Mouse (Mus musculus) layer of hippocampus, adult 18-20 months (tissue): ENCODE measurements at regions not wholly inside any gene's neighbourhood (a gene's known extent, or its start where the extent isn't known, plus 50 kb on each side); places are given as distances from the start of the nearest gene placed in this dataset.

Experiments
- DNase-seq, 2 experiments: peaks; one replicate each; pipeline ENCODE4 v3.0.0; 2022; ENCODE audit warnings: low spot score in 2 of 2

DNA sequence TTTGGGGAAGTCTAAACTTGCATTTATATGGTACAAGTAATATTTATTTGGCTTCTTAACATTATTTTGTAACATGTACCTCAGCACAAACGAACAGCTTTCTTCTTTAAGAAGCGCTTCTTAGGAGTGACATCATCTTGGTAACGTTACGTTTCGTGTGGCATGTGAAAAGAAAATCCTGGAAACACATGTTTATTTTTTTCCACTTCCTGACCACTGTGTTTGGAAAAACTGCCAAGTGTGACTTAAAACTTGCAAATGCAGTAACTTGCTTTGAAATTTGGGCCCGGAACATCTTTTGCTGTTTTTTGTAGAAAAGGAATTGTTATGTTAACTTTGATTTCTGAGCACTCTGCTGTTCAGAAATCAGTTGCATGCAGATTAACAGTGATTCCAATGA is 88.6 kb upstream of the Zeb2 start:
- DNase-seq = no peak

DNA sequence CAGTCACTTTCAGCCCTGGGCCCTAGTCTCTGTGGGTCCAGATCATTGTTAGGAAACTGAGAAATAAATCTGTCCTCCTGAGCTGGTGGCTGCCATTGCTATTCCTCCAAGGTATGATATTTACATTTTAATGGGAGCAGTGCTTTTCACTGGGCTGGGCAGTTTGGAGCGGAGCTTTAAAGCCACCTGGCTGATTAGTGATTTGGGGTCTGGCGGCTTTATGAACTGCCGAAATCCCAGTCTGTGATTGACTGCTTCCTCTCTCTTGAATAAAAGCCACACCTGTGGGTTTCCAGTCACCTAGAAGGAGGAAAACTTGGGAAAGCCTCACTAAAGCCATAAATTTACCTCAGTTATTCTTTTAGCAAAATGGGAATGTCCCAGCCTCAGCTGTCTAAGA is 88.0 kb upstream of the Zeb2 start:
- DNase-seq = no peak

DNA sequence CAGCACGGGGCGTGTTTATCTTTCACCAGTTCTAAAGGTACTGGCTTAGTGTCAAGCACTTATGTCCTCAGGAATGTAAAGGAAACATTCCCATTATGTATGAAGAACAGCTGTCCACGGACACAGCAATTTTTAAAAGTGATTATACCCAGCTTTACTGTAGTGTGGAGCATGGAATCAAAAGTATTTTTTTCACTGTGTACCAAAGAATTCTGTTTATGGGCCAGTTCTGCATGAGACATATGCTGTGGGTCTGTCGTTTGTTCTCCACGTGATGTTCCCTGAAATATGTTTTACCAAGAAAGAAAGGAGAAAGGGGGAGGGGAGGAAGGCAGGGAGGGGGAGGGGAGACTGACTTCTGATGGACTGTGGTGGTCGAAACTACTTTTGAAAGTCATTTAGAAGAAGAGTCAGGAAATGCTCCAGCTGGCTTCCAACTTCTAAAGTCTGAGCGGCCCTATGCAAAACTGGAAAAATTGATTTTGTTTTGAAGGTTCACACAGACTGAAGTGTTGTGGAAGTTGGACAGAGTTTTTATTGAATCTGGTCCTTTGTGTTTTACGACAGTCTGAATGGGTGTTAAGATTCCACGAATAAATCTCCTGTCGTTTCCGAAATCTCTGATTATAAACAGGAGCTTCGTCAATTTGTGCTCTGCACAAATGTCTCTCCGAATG is 80.9 kb upstream of the Zeb2 start:
- no peak for DNase-seq

DNA sequence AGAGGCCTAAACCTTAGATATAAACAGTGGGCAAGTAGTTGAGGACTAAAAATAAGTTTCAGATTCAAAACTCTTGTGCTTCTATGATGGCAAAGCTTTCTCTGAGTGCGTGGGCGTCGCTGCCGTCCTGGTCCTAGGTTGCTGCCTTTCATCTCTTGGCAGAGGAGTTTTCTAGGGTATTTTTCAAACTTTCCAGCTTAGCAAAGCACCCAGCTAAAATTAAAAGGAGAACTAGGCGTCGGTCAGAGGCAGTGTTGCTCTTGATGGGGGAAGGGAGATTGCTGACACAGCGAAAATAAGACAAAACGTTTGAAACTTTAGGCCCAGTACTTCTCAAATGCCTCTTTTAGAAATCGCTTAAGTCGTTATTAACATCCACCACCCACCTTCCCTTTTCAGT is 80.1 kb upstream of the Zeb2 start:
- DNase-seq = no peak

GRCm38 (mm10) chr2:45196511-45196910 is 79.3 kb upstream of the Zeb2 start:
- DNase-seq = no peak

- DNase-seq = no peak
Observed at GRCm38 (mm10) chr2:45194335-45194734, 77.1 kb upstream of the Zeb2 start.

DNA sequence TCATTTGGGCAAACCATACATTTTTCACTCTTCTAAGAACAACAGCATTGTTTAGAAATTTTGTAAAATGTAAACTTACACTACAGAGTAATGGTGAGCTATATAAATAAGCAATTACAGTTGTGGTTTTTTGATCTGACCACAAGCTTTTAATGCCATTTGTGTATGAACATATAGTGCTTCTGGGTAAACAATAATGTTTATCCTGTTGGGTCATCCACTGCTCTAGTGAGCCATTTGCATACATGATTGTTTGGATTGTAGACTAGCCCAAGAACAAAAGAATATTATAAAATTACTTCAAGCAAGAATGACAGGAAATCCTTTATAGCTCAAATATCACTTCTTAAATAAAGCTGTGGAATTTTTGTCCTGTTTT is 68.4 kb upstream of the Zeb2 start:
- no peak for DNase-seq

GRCm38 (mm10) chr2:45184704-45185620 is 67.8 kb upstream of the Zeb2 start:
- peak in 1 of 2 experiments; percentile 20 for DNase-seq

DNA sequence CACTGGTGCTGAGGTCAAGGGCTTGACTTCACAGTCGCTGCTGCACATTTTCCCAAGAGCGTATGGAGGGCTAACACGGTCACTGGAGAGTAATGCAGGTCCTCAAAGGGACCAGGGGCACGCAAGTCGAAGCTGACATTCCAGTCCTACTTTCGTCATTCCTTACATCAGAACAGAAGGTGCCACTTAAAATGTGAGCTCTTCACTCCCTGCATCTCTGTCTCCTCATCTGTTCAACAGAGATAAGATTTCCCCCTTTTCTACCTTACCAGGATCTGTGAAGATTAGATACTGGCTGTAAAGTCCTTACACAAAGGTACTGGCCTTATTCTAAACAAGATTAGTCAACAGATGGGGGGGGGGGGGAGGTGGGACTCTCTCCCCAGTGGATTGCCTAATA is 67.0 kb upstream of the Zeb2 start:
- no peak for DNase-seq

DNA sequence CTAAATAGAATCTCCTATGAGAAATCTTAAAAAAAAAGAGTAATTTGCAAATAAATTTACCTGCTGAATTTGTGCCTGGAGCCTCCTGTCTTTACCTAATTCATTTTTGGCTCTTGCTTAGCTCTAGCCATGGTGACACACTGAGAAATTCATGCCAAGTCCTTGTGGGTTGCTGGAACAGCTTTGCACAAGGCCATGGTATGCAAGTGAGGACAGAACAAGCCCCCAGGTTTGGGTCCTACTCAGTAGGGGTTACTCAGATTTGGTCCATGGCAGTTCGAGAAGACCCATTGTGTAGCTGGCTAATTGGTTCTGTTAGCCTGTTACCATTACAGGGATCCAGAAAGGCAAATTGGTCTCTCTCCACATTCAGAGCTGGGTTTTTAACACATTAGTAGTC is 65.7 kb upstream of the Zeb2 start:
- DNase-seq = no peak

GRCm38 (mm10) chr2:45181552-45181951 is 64.4 kb upstream of the Zeb2 start:
- DNase-seq = peak; percentile 56 to 75

GRCm38 (mm10) chr2:45178849-45179453 is 61.8 kb upstream of the Zeb2 start:
- DNase-seq = no peak

GRCm38 (mm10) chr2:45172382-45172781 is 55.2 kb upstream of the Zeb2 start:
- DNase-seq = no peak

GRCm38 (mm10) chr2:45171520-45172173 is 54.5 kb upstream of the Zeb2 start:
- DNase-seq = peak; percentile 36 to 54

DNA sequence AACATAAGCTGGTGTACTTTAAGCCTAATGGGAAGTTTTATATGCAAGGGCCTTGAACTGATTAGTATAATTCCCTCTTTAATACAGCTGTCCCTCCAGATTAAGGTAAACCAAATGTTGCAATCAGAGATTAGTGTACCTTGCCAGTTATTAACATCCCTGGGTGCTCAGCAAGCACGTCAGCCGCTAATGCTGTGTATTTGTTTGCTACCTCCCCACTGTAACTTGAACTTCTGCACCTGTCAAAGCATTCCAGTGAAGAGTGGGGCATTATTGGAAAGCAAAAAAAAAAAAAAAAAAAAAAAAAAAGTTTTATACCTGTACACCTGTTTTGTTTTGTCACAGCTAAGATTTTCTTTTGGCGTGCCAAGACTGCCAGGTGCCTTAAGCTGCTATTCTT is 53.1 kb upstream of the Zeb2 start:
- DNase-seq = no peak

- DNase-seq = no peak
Observed at GRCm38 (mm10) chr2:45169429-45170070, 52.4 kb upstream of the Zeb2 start.

DNA sequence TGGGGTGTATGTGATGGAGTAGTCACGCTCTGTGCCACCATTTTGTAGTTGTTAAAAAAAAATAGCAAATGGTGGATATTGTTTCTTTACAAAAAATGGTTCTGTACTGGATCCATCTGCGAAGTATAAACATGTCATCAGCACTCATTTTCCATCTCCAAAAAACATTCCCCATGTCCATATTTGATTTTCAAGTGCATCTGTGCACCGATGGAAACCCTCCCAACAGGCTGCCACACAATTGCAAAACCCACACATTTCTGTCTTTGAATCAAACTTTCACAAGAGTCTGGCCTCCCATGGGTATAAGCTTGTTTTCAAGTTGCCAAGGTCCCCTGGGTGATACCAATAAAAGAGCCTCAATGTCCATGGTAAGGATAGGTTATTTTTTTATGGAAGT is 51.4 kb upstream of the Zeb2 start:
- DNase-seq = peak; percentile 58 to 82
